Mouse (Mus musculus): Measurements from ENCODE around the gene Mrpl37.

GRCm38 (mm10) chr4:107025369-107025768 is 41.3 kb downstream of the Mrpl37 start:
- TF ChIP-seq GATA1 (IDR thresholded peaks at IDR 0.05; ENCODE audit: borderline replicate concordance, low read length) (no peak), FLI1 (IDR thresholded peaks at IDR 0.05; ENCODE audit: low read length) (no peak)

Measured in megakaryocyte, embryonic 14.5 days (primary cell).